Mouse (Mus musculus) small intestine, adult 2 months (tissue): ENCODE results near the gene Ntm.

Source experiments
- CTCF ChIP-seq: fragments of 200-500 bp; IDR thresholded peaks from 2 replicates; pipeline ENCODE4 v1.5.1; 2012; ENCODE audit warnings: low read depth, mild to moderate bottlenecking, control low read depth, inconsistent platforms, low read length, moderate library complexity, mixed read lengths; ENCODE audit not compliant: insufficient replicate concordance, insufficient read length; ENCODE audit errors: extremely low read depth
- POLR2A ChIP-seq: fragments of 200-500 bp; IDR thresholded peaks from 2 replicates; pipeline ENCODE4 v1.6.1; 2012; ENCODE audit warnings: low read depth, mild to moderate bottlenecking, control low read depth, inconsistent platforms, low read length, moderate library complexity

GRCm38 (mm10) chr9:29217951-29218350 is 745.0 kb downstream of the Ntm start:
- TF ChIP-seq CTCF (no peak), POLR2A (no peak)
